Mouse (Mus musculus) T-helper 17 cell (primary cell): ENCODE measurements at regions not wholly inside any gene's neighbourhood (a gene's known extent, or its start where the extent isn't known, plus 50 kb on each side); places are given as distances from the start of the nearest gene placed in this dataset.

ENCODE experiments used
- in situ Hi-C, 2 experiments: fragments of 300-600 bp; cut with MboI, MseI; formaldehyde crosslinking; loops; 1 replicate in 1 of 2; 2 replicates in 1 of 2; pipeline ENCODE4 v1.15.1; 2025; ENCODE audit warnings: high pct_unique_total_duplicates in 2 of 2

DNA sequence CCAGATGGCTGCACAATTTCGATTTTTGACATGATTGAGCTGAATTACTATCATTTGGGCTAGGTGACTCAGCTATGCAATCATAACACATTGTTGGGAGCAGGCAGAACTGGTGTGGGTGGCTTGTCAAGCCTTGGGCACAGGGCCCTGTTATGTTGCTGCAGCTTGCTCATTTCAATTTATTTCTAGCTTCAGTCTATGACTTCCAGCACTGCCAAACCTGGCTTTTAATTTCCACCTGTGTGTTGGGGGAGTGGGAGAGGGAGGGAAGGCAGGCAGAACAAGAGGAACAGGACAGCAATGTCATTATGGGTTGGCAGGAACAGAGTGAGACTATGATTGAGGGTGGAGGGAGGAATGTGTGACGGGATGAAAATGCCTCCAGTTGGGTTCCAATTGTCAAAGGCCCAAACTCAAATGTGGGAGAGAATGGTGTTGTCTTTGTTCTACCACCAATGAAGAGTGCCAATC, 102.0 kb upstream of the Agbl1 start:
- in situ Hi-C loops: no loop called here

- in situ Hi-C loops: loop anchor here in 1 of 2 experiments (10.0 kb wide), 1 partner anchor 98 kb away; no protein-coding TSS in a partner anchor
These were observed 87.2 kb upstream of the Agbl1 start for GRCm38 (mm10) chr7:76142455-76142854.

DNA sequence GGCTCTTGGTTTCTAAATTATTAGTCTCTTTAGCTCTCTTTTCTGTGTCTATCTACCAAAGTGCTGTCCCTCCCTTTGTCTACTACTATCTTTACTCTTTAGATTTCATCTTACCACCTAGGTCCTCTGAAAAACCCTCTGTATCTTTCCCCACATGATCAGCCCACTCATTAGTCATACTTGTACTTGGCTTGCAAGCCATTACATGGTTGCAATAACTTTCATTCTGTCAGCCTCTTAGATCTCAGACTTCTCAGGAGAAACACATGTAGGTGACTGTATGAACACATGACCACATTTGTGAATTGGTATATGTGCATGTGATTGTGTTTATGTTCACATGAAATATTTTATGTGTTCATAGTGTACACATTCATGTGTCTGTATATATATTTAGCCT, 83.3 kb upstream of the Agbl1 start:
- in situ Hi-C loops: loop anchor here in 1 of 2 experiments (10.0 kb wide), 1 partner anchor 102 kb away; no protein-coding TSS in a partner anchor

- in situ Hi-C loops: no loop called here
These were observed 72.8 kb upstream of the Agbl1 start for GRCm38 (mm10) chr7:76156869-76157268.

- in situ Hi-C loops: no loop called here
These were observed 65.5 kb upstream of the Agbl1 start for GRCm38 (mm10) chr7:76164191-76164590.

DNA sequence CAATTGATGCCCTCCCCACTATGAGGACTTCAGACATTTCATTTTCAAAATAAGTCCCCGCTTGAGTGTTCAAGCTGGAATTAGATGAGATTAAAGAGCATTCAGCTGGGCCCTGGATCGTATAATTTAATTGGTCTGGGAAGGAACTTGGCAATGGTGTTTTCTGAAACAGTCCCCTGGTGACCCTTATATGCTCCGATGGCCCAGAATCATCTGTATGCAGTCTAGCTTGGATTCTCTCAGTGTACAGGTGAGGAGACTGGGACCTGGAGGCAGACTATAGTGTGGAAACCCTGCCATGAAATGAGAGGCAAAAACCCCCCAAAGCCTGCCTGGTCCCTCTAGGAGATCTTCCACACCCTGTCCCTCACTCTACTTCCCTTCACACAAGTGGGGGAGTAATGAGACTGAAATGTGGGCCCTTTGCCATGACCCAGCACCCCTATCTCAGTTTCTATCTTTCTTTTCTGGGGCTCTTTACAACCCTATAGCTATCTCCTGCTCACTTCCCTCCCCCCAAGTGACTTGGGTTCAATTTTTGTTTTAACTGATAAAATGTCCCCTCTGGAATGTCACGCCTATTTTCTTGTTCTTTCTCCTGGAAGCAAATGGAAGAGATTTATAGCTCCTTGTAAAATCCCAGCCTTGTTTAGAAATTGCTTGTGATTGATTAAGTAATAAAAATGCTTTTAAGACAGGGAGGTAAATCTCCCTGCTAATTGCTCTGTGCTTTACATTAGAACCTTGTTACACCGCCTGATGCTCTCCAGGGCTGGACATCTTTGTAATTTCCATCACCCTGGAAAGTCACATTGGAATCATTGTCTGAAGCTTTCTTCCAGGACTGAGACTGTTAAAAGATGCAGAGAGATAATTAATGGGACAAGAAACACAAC, 64.7 kb upstream of the Agbl1 start:
- in situ Hi-C loops: no loop called here

GRCm38 (mm10) chr7:76170481-76170880, 59.2 kb upstream of the Agbl1 start:
- in situ Hi-C loops: no loop called here

GRCm38 (mm10) chr7:76176235-76176634, 53.5 kb upstream of the Agbl1 start:
- in situ Hi-C loops: no loop called here

GRCm38 (mm10) chr7:76177420-76177819, 52.3 kb upstream of the Agbl1 start:
- in situ Hi-C loops: no loop called here
